Mouse (Mus musculus): ENCODE data around the gene Tbx20.
A peak's percentile ranks its signal among the peaks of the same experiment; 100 is the strongest.

Gene Tbx20

DNA sequence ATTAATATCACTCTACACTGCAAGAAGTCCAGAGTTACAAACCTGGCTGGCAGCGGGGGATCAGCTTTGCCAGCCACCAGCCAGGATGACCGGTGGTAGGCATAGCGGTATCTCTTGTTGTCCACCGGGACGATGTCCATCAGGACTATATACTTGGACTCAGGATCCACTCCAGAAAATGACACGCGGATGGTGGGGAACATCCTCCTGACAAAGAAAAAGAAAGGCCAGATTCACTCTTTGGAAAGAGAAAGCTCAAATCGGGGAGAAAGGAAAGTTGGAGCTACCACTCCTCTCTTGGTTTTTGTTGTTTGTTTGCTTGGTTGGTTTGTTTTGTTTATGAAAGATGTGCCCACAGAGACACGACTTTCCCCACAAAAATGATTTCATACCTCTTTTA is 4.5 kb downstream of the Tbx20 start:
- DNase-seq (ENCODE audit: low read depth, low spot score): no peak

DNA sequence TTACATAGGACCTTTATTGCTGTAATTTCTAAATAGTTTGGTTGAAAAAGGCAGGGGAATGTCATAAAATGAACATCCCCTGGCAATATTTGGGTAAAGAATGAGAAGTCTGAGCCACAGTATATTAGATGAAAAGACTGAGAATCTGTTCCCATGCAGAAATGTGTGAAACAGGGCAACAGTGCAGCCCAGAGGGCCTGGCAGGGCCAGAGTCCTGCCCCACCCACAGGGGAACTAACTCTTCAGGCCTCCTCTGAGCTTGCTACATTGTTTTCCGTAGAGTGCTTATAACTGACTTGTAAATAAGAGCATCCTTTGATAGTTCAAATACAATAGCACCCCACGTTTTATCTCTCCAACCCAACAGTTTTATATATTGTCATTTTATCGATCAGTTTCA is 7.0 kb downstream of the Tbx20 start:
- no peak for DNase-seq (ENCODE audit: low read depth, low spot score)

DNA sequence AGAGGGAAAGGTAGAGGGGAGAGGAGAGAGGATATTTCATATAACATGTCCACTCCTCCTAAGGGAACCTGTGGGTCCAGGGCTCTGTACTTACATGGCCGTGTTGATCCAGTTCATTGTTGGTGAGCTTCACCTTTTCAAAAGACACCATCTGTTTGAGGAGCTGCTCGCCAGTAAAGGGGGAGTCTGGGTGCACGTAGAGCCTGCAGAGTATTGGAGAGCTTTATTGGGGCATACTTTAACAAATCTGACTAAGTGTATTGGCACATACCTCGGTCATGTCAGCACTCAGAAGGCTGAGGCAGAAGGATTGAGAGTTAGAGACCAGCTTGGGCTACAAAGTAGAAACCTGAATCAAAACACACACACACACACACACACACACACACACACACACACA is 8.5 kb downstream of the Tbx20 start:
- DNase-seq (ENCODE audit: low read depth, low spot score): no peak

DNA sequence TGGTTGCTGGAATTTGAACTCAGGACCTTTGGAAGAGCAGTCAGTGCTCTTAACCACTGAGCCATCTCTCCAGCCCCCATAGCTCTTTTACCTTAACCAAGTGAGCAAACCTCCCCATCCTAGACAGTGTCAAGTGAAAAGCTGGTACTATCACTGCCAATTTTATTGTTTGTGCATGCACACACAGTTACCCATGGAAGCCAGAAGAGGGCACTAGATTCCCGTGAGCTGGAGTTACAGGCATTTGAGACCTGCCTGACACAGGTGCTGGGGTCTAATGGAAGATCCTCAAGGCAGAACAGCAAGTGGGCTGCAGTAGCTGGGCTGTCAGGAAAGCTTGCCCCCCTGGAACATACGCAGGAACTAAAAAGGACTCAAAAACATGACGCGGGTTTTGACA is 13.6 kb downstream of the Tbx20 start:
- DNase-seq (ENCODE audit: low read depth, low spot score): peak; percentile 64

DNA sequence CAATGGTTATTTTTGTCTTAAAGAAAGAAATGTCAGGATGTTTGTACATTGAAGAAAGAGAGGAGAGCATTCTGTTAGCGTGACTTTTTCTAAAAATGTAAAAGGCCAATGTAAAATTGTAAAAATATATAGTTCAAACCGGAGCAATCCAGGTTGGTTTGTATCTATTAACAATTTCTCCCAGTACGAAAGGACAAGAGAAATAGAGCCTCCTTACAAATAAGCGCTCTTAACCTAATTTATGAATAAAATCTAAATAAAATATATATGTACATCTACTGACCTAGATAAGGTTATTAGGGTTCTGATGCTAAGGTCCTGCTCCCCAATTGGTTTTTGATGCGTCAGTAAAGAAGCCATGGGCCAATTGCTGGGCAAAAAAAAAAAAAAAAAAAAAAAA is 29.1 kb downstream of the Tbx20 start:
- DNase-seq (ENCODE audit: low read depth, low spot score): no peak

DNA sequence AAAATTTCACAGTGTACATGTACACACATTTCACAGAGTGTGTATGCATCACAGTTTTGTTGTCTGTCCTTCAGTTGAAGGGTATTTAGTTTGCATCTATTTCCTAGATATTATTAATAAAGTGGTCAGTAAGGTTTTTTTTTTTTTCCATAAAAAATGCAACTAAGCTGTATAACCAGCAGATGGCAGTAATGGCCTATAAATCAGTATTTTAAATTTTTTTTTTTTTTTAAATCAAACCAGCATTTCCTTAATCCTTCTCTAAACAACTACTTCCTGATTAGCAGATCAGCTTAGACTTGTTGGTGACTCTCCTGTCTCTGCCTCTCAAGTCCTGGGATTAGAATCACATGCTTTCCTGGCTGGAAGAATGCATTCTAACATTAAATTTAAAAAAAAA is 72.9 kb downstream of the Tbx20 start:
- no peak for DNase-seq (ENCODE audit: low read depth, low spot score)

DNA sequence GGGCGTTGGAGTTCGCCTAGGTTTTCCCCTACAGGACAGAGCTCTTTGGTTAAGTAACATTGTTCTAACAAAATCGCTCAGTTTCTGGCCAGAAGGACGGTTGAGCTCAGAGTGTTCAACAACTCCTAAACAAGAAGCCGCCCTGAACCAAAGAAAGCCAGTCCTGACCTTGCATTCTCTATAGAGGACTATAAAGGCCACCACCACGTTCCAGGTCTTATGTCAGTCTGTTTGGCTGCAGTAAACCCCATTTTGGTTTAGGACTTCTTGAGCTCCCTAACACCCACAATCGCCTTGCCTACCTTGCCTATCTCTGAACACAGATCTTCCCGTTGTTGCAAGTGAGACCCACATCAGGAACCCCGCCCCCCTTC is 77.7 kb downstream of the Tbx20 start:
- DNase-seq (ENCODE audit: low read depth, low spot score): no peak

DNA sequence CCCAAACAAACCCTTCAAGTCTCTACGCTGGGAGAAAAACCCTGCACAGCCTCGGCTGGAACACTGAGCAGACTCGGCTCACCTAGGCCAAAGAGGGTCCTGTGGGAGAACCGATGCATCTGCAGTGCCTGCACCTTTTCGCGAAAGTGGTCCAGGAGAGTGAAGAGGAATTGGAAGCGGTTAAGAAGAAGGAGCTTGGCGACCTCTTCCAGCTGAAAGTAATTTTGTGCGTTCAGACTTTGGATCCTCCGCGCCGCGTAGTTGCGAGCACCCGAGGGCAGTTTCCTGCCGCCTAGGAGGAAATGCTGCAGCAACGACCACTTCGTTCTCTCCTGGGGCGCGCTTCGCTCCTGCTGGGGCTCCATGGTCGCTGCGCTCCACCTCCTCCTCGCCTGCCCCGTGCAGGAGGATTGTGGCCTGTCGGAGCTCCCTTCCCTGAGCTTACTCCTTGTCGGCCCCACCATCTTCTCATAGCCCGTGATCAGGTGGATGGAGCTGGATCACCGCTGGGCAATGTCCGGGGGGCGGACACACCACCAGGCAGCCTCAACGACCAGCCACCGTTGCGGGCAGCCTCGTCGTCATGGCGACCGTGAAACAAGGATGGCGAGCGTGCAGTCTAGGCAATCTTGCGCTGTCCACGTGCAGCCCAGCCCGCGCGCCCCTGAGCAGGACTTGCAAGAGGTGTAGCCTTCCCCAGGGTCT is 78.3 kb downstream of the Tbx20 start, which contains the start of gene Dpy19l2:
Dpy19l2 (minus strand) TSS at position 594 of the 705 bp plus-strand sequence.
- peak; percentile 57 for DNase-seq (ENCODE audit: low read depth, low spot score)

Data from R1 (cell line).